Comparison of ENCODE assay signal across 8 mouse cellular contexts in genomic region chr10:22149073-22149690, GRCm38 (mm10). TPM values are rescaled to one million over a fixed set of nuclear protein-coding genes. Genes with fewer than 3 reads are reported as not detected.
DNase-seq lines count a peak whose midpoint lies in the region; ATAC-seq and TF ChIP-seq lines count a peak whose summit lies in the region.

E030030I06Rik (minus strand) TSS chr10:22149270.

- peak within 1 kb of the TSS; percentile 48 for H3K4me3 ChIP-seq in layer of hippocampus, adult 2 months
- peak within 1 kb of the TSS; percentile 82 for H3K4me3 ChIP-seq in E14TG2a.4 (replicated peaks; ENCODE audit: low read length)
- peak within 1 kb of the TSS; percentile 43 for H3K4me3 ChIP-seq in cortical plate, adult 2 months (ENCODE audit: insufficient read depth, low read length)
- peak within 1 kb of the TSS; percentile 62 for H3K4me3 ChIP-seq in liver, embryonic 12.5 days
- H3K4me3 ChIP-seq in small intestine, adult 2 months (ENCODE audit: low read depth, low read length): peak within 1 kb of the TSS; percentile 78

- H3K36me3 ChIP-seq in E14TG2a.4 (ENCODE audit: insufficient read depth, low read length): no peaks in the 10 kb centered on the region
- no peaks in the 10 kb centered on the region for H3K36me3 ChIP-seq in liver, embryonic 12.5 days
- no peaks in the 10 kb centered on the region for H3K36me3 ChIP-seq in small intestine, adult 2 months (ENCODE audit: control insufficient read depth, insufficient read depth, low read length)

- ATAC-seq in liver, embryonic 12.5 days: no peak

- WGBS in liver, embryonic 12.5 days (ENCODE audit: insufficient replicate concordance): under 1% methylated on average over 36 of the region's 37 CpGs
- under 1% methylated on average over 37 of the region's 37 CpGs for WGBS in small intestine, adult 2 months

- peaks cover 9% of the 10 kb centered on the region for H3K4me1 ChIP-seq in E14TG2a.4 (replicated peaks; ENCODE audit: low read depth, low read length)
- no peaks in the 10 kb centered on the region for H3K4me1 ChIP-seq in cortical plate, adult 2 months (ENCODE audit: control insufficient read depth, insufficient read depth, low read length)
- H3K4me1 ChIP-seq in liver, embryonic 12.5 days: peaks cover 17% of the 10 kb centered on the region
- H3K4me1 ChIP-seq in small intestine, adult 2 months (ENCODE audit: control insufficient read depth, insufficient read depth, insufficient read length, low read length): peaks cover 8% of the 10 kb centered on the region

- peaks cover 13% of the 10 kb centered on the region for H3K27me3 ChIP-seq in E14TG2a.4 (ENCODE audit: insufficient read depth, low read length)
- H3K27me3 ChIP-seq in liver, embryonic 12.5 days (replicated peaks): peaks cover 58% of the 10 kb centered on the region
- peaks cover 28% of the 10 kb centered on the region for H3K27me3 ChIP-seq in small intestine, adult 2 months (ENCODE audit: control insufficient read depth, insufficient read depth, low read length)

- peak within 1 kb of the TSS; percentile 82 for H3K4me2 ChIP-seq in liver, embryonic 12.5 days

- peak within 1 kb of the TSS; percentile 61 for H3K9ac ChIP-seq in liver, embryonic 12.5 days

- TF ChIP-seq POLR2A in cortical plate, adult 2 months (IDR thresholded peaks at IDR 0.05; ENCODE audit: extremely low read depth, insufficient read depth, low read length): no peak
- TF ChIP-seq POLR2A in small intestine, adult 2 months (IDR thresholded peaks at IDR 0.05; ENCODE audit: low read depth, low read length): no peak

- no peak for DNase-seq in layer of hippocampus, adult 2 months (ENCODE audit: low spot score in 2 of 2)
- no peak for DNase-seq in layer of hippocampus, postnatal 14 days (ENCODE audit: low spot score in 2 of 2)
- peak; percentile 32 for DNase-seq in heart, postnatal 4 days
- DNase-seq in urinary bladder, postnatal 36 days (ENCODE audit: low spot score in 2 of 2): no peak

- no peak for TF ChIP-seq CTCF in layer of hippocampus, adult 2 months (conservative IDR thresholded peaks at IDR 0.05)
- no peak for TF ChIP-seq CTCF in E14TG2a.4 (conservative IDR thresholded peaks at IDR 0.05; ENCODE audit: low read length)
- no peak for TF ChIP-seq CTCF in cortical plate, adult 2 months (IDR thresholded peaks at IDR 0.05; ENCODE audit: extremely low read depth, insufficient read depth, low read length)
- no peak for TF ChIP-seq CTCF in small intestine, adult 2 months (IDR thresholded peaks at IDR 0.05; ENCODE audit: extremely low read depth, insufficient read length, insufficient replicate concordance, low read depth, low read length)

- H3K27ac ChIP-seq in layer of hippocampus, adult 2 months: peak within 1 kb of the TSS; percentile 43; the same call in 1 of the 2 replicates
- H3K27ac ChIP-seq in cortical plate, adult 2 months (ENCODE audit: insufficient read depth, low read length): peak within 1 kb of the TSS; percentile 66; the same call in 1 of the 2 replicates
- H3K27ac ChIP-seq in liver, embryonic 12.5 days: no peak within 1 kb of the TSS
- peak within 1 kb of the TSS; percentile 78 for H3K27ac ChIP-seq in small intestine, adult 2 months (ENCODE audit: insufficient read depth, low read depth, low read length)

- peaks cover 10% of the 10 kb centered on the region for H3K9me3 ChIP-seq in E14TG2a.4 (ENCODE audit: low read length)
- no peaks in the 10 kb centered on the region for H3K9me3 ChIP-seq in liver, embryonic 12.5 days (replicated peaks)

RNA-seq across cellular contexts. Expression of gene E030030I06Rik, which starts in this region (rescaled TPM):
- under 1 TPM in 1 of 2 experiments, not detected in 1; 0.39 TPM for total RNA-seq in layer of hippocampus, adult 2 months (2021)
- 1 to 10 TPM; 1.9 to 3.7 TPM for total RNA-seq in layer of hippocampus, postnatal 14 days (2021)
- 0.31 and 0.55 TPM in 2 replicates for polyA plus RNA-seq in cortical plate, adult 2 months (2012; rRNA removed)
- total RNA-seq in heart, postnatal 4 days (2021): 1 to 10 TPM; 2.0 to 2.9 TPM
- polyA plus RNA-seq in liver, embryonic 12.5 days (2016; fragmentation: Nextera tagmentation; extraction: Ambion mirVana): 2.7 and 3.7 TPM in 2 replicates
- 2.9 and 4.4 TPM in 2 replicates for polyA plus RNA-seq in small intestine, adult 2 months (2012; rRNA removed)
